Mouse (Mus musculus) mature B cell (primary cell): ENCODE results near the gene Naxd.
"Not testable (repeated sequence)": the region's sequence is repeated elsewhere in the genome, so short reads cannot be mapped to it uniquely, and the experiment has no call there.

Experiments used
- in situ Hi-C: fragments of 300-500 bp; cut with MboI; formaldehyde crosslinking; loops from 2 replicates; pipeline ENCODE4 v1.14.3; 2019

Gene Naxd

GRCm38 (mm10) chr8:11497017-11497990 is at the start of gene Naxd:
TSS of gene Naxd (plus strand) at chr8:11497506.
- in situ Hi-C loops = no loop called here

- in situ Hi-C loops = no loop called here
Observed at GRCm38 (mm10) chr8:11447910-11448570, 49.3 kb upstream of the Naxd start.

- in situ Hi-C loops = no loop called here
Observed at GRCm38 (mm10) chr8:11450184-11451113, 46.9 kb upstream of the Naxd start.

- in situ Hi-C loops = no loop called here
Observed at GRCm38 (mm10) chr8:11452152-11452551, 45.2 kb upstream of the Naxd start.

- in situ Hi-C loops = no loop called here
Observed at GRCm38 (mm10) chr8:11452559-11452958, 44.7 kb upstream of the Naxd start.

- in situ Hi-C loops = no loop called here
Observed at GRCm38 (mm10) chr8:11452974-11453373, 44.3 kb upstream of the Naxd start.

GRCm38 (mm10) chr8:11454228-11454627 is 43.1 kb upstream of the Naxd start:
- in situ Hi-C loops = no loop called here

GRCm38 (mm10) chr8:11457278-11457677 is 40.0 kb upstream of the Naxd start:
- in situ Hi-C loops = no loop called here

GRCm38 (mm10) chr8:11457981-11458836 is 39.1 kb upstream of the Naxd start:
- in situ Hi-C loops = no loop called here

GRCm38 (mm10) chr8:11459016-11459415 is 38.3 kb upstream of the Naxd start:
- in situ Hi-C loops = no loop called here

GRCm38 (mm10) chr8:11460934-11461333 is 36.4 kb upstream of the Naxd start:
- in situ Hi-C loops = no loop called here

- in situ Hi-C loops = no loop called here
Observed at GRCm38 (mm10) chr8:11461847-11462246, 35.5 kb upstream of the Naxd start.

- in situ Hi-C loops = no loop called here
Observed at GRCm38 (mm10) chr8:11462641-11463040, 34.7 kb upstream of the Naxd start.

- in situ Hi-C loops = no loop called here
Observed at GRCm38 (mm10) chr8:11463541-11463888, 33.8 kb upstream of the Naxd start.

GRCm38 (mm10) chr8:11463889-11464706 is 33.2 kb upstream of the Naxd start:
- in situ Hi-C loops = no loop called here

- in situ Hi-C loops = no loop called here
Observed at GRCm38 (mm10) chr8:11464707-11464964, 32.7 kb upstream of the Naxd start.

GRCm38 (mm10) chr8:11465619-11466018 is 31.7 kb upstream of the Naxd start:
- in situ Hi-C loops = no loop called here

- in situ Hi-C loops = not testable (repeated sequence)
Observed at GRCm38 (mm10) chr8:11466528-11466927, 30.8 kb upstream of the Naxd start.

- in situ Hi-C loops = no loop called here
Observed at GRCm38 (mm10) chr8:11469095-11469494, 28.2 kb upstream of the Naxd start.

GRCm38 (mm10) chr8:11470694-11471093 is 26.6 kb upstream of the Naxd start:
- in situ Hi-C loops = no loop called here
